Mouse (Mus musculus) bone marrow macrophage, adult 2 months (primary cell): ENCODE measurements at regions not wholly inside any gene's neighbourhood (a gene's known extent, or its start where the extent isn't known, plus 50 kb on each side); places are given as distances from the start of the nearest gene placed in this dataset.

Experiments
- CTCF ChIP-seq: IDR thresholded peaks from 2 replicates; pipeline ENCODE4 v1.5.1; 2012; ENCODE audit warnings: low read depth, mild to moderate bottlenecking, low read length, moderate library complexity
- POLR2A ChIP-seq: IDR thresholded peaks from 2 replicates; pipeline ENCODE4 v1.6.1; 2012; ENCODE audit warnings: mild to moderate bottlenecking, low read depth, low read length, borderline replicate concordance

DNA sequence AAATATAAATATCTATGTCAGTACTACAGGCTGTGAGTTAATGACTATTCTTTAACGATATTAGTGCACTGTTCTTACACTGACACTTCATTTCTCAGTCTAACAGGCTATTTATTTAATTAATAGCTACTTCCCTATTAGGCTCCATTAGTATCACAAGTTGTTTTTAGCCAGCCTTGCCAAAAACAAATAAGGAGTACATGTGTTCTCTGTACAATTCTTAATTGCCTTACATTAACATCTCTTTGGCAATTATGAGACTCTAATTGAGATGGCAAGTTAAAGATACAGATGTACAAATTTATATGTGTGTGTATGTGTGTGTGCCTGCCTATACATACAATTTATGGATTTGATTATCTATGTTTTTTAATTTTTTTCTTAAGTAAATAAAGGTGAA, 67.1 kb upstream of the Spaca1 start:
- TF ChIP-seq CTCF (no peak), POLR2A (no peak)
